Mouse (Mus musculus) heart, adult 2 months (tissue): ENCODE measurements around the gene Wwc2.

Experiments
- CTCF ChIP-seq: fragments of 200-600 bp; IDR thresholded peaks from 2 replicates; pipeline ENCODE4 v1.8.1; 2022; ENCODE audit warnings: antibody characterized with exemption, mild to moderate bottlenecking, moderate library complexity
- EP300 ChIP-seq: fragments of 200-500 bp; IDR thresholded peaks from 2 replicates; pipeline ENCODE4 v1.6.1; 2011; ENCODE audit warnings: low read depth, low read length, control low read depth; ENCODE audit not compliant: insufficient read depth
- POLR2A ChIP-seq: fragments of 200-500 bp; IDR thresholded peaks from 2 replicates; pipeline ENCODE4 v1.6.1; 2011; ENCODE audit warnings: mild to moderate bottlenecking, low read depth, low read length, control low read depth; ENCODE audit not compliant: insufficient read depth

DNA sequence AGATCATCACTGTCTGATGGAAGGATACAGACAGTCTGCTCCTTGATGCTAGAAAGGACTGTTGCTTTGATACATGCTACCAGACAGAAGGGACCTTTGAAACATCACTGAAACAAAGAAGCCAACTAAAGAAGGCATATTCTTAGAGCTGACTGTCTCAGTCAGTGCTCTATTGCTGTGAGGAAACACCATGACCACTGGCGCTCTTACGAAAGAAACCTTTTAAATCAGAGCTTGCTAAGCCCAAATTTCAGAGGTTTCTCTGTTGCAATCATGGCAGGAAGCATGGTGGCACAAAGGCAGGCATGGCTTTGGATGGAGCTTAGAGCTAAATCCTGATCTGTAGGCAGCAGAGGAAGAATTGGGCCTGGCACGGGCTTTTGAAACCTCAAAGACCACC is 98.3 kb downstream of the Wwc2 start:
- TF ChIP-seq EP300 (no peak), CTCF (no peak), POLR2A (no peak)
